Mouse (Mus musculus) CH12.LX (cell line): ENCODE data around the gene Tshr. TPM values are rescaled to one million over a fixed set of nuclear protein-coding genes. Genes with fewer than 3 reads are reported as not detected.
A peak's percentile ranks its signal among the peaks of the same experiment; 100 is the strongest.

Experiments
- DNase-seq: peaks from one replicate; pipeline ENCODE4 v3.0.0-alpha.2; 2013; ENCODE audit errors: extremely low read depth
- H3K27ac ChIP-seq: 2 replicates; pipeline ENCODE4 v1.5.1; 2012; ENCODE audit warnings: low read depth, mild to moderate bottlenecking, control low read depth, moderate library complexity; ENCODE audit not compliant: insufficient read depth
- H3K27me3 ChIP-seq: replicated peaks from 2 replicates; pipeline ENCODE3; 2012; ENCODE audit warnings: inconsistent platforms
- H3K36me3 ChIP-seq, 2 experiments: replicated peaks in 1 of 2; 2 replicates each; pipeline versions ENCODE3 to v1.6.1; 2012; ENCODE audit warnings: inconsistent platforms in 1 of 2, low read length in 1 of 2, mild to moderate bottlenecking in 1 of 2, mixed read lengths in 1 of 2, moderate library complexity in 1 of 2; ENCODE audit not compliant: control insufficient read depth in 1 of 2, insufficient read depth in 1 of 2
- H3K4me1 ChIP-seq, 2 experiments: 2 replicates each; pipeline ENCODE4 v1.6.1; 2012; ENCODE audit warnings: inconsistent platforms in 1 of 2, moderate library complexity in 1 of 2; ENCODE audit not compliant: insufficient read depth in 2 of 2, control insufficient read depth in 1 of 2
- H3K4me2 ChIP-seq: 2 replicates; pipeline ENCODE4 v1.6.1; 2012; ENCODE audit warnings: low read depth, mild to moderate bottlenecking, control low read depth; ENCODE audit not compliant: poor library complexity, insufficient read depth, severe bottlenecking
- H3K4me3 ChIP-seq, 3 experiments: fragments of 150-350 bp in 1 of 3; sonication (generic) in 1 of 3; replicated peaks in 1 of 3; 2 replicates each; pipeline versions ENCODE3 to v1.5.1; 2011 to 2012; ENCODE audit warnings: low read depth in 2 of 3, low read length in 2 of 3, mild to moderate bottlenecking in 2 of 3, moderate library complexity in 2 of 3, control low read depth in 1 of 3, improper control_type of control experiment in 1 of 3, inconsistent platforms in 1 of 3, mixed read lengths in 1 of 3; ENCODE audit not compliant: poor library complexity in 1 of 3
- H3K79me2 ChIP-seq: replicated peaks from 2 replicates; pipeline ENCODE4 v1.6.1; 2012; ENCODE audit warnings: mild to moderate bottlenecking, moderate library complexity; ENCODE audit not compliant: control insufficient read depth, poor library complexity, insufficient read depth, severe bottlenecking; ENCODE audit errors: extremely low read depth
- H3K9ac ChIP-seq: 2 replicates; pipeline ENCODE4 v1.6.1; 2012; ENCODE audit warnings: low read depth, mild to moderate bottlenecking, control low read depth, moderate library complexity; ENCODE audit not compliant: insufficient read depth
- H3K9me3 ChIP-seq: replicated peaks from 2 replicates; pipeline ENCODE3; 2012; ENCODE audit warnings: low read length, inconsistent platforms, mixed read lengths
- CHD1 ChIP-seq: IDR thresholded peaks from 2 replicates; pipeline ENCODE4 v1.6.1; 2012; ENCODE audit warnings: low read depth, low read length, improper control_type of control experiment, inconsistent platforms
- CHD2 ChIP-seq: IDR thresholded peaks from 2 replicates; pipeline ENCODE4 v1.6.1; 2011; ENCODE audit warnings: low read length, improper control_type of control experiment
- CTCF ChIP-seq, 2 experiments: IDR thresholded peaks in 1 of 2; conservative IDR thresholded peaks in 1 of 2; 2 replicates each; pipeline ENCODE4 v1.5.1; 2011 to 2012; ENCODE audit warnings: low read depth in 2 of 2, low read length in 2 of 2, improper control_type of control experiment in 1 of 2, inconsistent platforms in 1 of 2, mild to moderate bottlenecking in 1 of 2, moderate library complexity in 1 of 2
- E2F4 ChIP-seq: IDR thresholded peaks from 2 replicates; pipeline ENCODE4 v1.6.1; 2011; ENCODE audit warnings: low read depth, low read length, improper control_type of control experiment; ENCODE audit not compliant: insufficient replicate concordance
- JUN ChIP-seq: IDR thresholded peaks from 2 replicates; pipeline ENCODE4 v1.6.1; 2011; ENCODE audit warnings: low read depth, mild to moderate bottlenecking, low read length, improper control_type of control experiment, moderate library complexity; ENCODE audit not compliant: insufficient read depth
- MAX ChIP-seq: IDR thresholded peaks from 2 replicates; pipeline ENCODE4 v1.6.1; 2011; ENCODE audit warnings: low read length, improper control_type of control experiment
- MAZ ChIP-seq: IDR thresholded peaks from 2 replicates; pipeline ENCODE4 v1.6.1; 2012; ENCODE audit warnings: low read depth, mild to moderate bottlenecking, inconsistent platforms, low read length, improper control_type of control experiment, moderate library complexity
- NELFE ChIP-seq: IDR thresholded peaks from 2 replicates; pipeline ENCODE4 v1.6.1; 2011; ENCODE audit warnings: low read depth, low read length, improper control_type of control experiment
- PAX5 ChIP-seq: IDR thresholded peaks from 2 replicates; pipeline ENCODE4 v1.6.1; 2012; ENCODE audit warnings: low read length, inconsistent platforms, mixed read lengths
- POLR2A ChIP-seq: IDR thresholded peaks from 2 replicates; pipeline ENCODE4 v1.6.1; 2011; ENCODE audit warnings: low read depth, mild to moderate bottlenecking, improper control_type of control experiment, low read length
- RAD21 ChIP-seq: IDR thresholded peaks from 2 replicates; pipeline ENCODE4 v1.6.1; 2011; ENCODE audit warnings: low read depth, mild to moderate bottlenecking, low read length, improper control_type of control experiment, moderate library complexity
- SMC3 ChIP-seq: IDR thresholded peaks from 2 replicates; pipeline ENCODE4 v1.6.1; 2011; ENCODE audit warnings: low read depth, low read length, improper control_type of control experiment
- TBP ChIP-seq: conservative IDR thresholded peaks from 2 replicates; pipeline ENCODE4 v1.6.1; 2011; ENCODE audit warnings: low read depth, low read length, improper control_type of control experiment
- TCF12 ChIP-seq: IDR thresholded peaks from 2 replicates; pipeline ENCODE4 v1.6.1; 2014; ENCODE audit warnings: low read depth, mild to moderate bottlenecking, inconsistent platforms, low read length, improper control_type of control experiment
- USF2 ChIP-seq: conservative IDR thresholded peaks from 2 replicates; pipeline ENCODE4 v1.6.1; 2011; ENCODE audit warnings: low read depth, low read length, improper control_type of control experiment
- ZC3H11A ChIP-seq: IDR thresholded peaks from 2 replicates; pipeline ENCODE4 v1.6.1; 2012; ENCODE audit warnings: low read depth, mild to moderate bottlenecking, inconsistent platforms, low read length, improper control_type of control experiment
- ZKSCAN1 ChIP-seq: IDR thresholded peaks from 2 replicates; pipeline ENCODE4 v1.6.1; 2012; ENCODE audit warnings: low read depth, inconsistent platforms, low read length, improper control_type of control experiment, borderline replicate concordance
- ZMIZ1 ChIP-seq: IDR thresholded peaks from 2 replicates; pipeline ENCODE4 v1.6.1; 2012; ENCODE audit warnings: low read depth, mild to moderate bottlenecking, inconsistent platforms, low read length, improper control_type of control experiment
- ZNF384 ChIP-seq: IDR thresholded peaks from 2 replicates; pipeline ENCODE4 v1.6.1; 2012; ENCODE audit warnings: low read depth, low read length, improper control_type of control experiment, inconsistent platforms
- dilution Hi-C: fragments of 300-500 bp; cut with MboI; formaldehyde crosslinking; loops from 2 replicates; pipeline ENCODE4 v1.14.3; 2020; ENCODE audit warnings: low sequenced_read_pairs; ENCODE audit not compliant: extremely low pct_unique_long_range_greater_than_20kb, extremely low pct_ligation_motif_present
- in situ Hi-C: fragments of 300-500 bp; cut with MboI; formaldehyde crosslinking; loops from 3 replicates; pipeline ENCODE4 v1.14.3; 2019; ENCODE audit warnings: low sequenced_read_pairs, low pct_ligation_motif_present, low pct_unique_long_range_greater_than_20kb, mixed read lengths
- polyA plus RNA-seq: library from polyadenylated mRNA; unstranded; fragments of >175 nt; gene quantifications from 2 replicates; pipeline ENCODE4 v1.2.1, GENCODE M21; 2012; ENCODE audit warnings: low read depth; ENCODE audit not compliant: insufficient read length
- total RNA-seq, 2 experiments: library from RNA; depleted of rRNA; stranded (reverse); fragments of 300-350 nt in 1 of 2; fragments of >200 nt in 1 of 2; gene quantifications; 2 replicates each; pipeline ENCODE4 v1.2.3; 2012 to 2014

The Tshr gene
- total and polyA plus RNA-seq, 3 experiments, result not detected

GRCm38 (mm10) chr12:91416828-91417227 is 32.5 kb downstream of the Tshr start:
- Histone ChIP-seq H3K4me1 (peaks cover 3 to 21% of the 10 kb centered on the region in 2 experiments; a peak in 3 of 4 replicates), H3K9me3 (no peaks in the 10 kb centered on the region), H3K36me3 (no peaks in the 10 kb centered on the region), H3K27ac (no peak overlapping the region), H3K4me2 (no peak overlapping the region), H3K27me3 (no peaks in the 10 kb centered on the region), H3K4me3 (no peak overlapping the region), H3K9ac (no peak overlapping the region), H3K79me2 (no peaks in the 10 kb centered on the region)
- no peak for DNase-seq
- in situ Hi-C loops (loop anchor here (25.0 kb wide), 3 partner anchors 120 to 370 kb away; partner anchors contain the start of gene Ston2), dilution Hi-C loops (no loop called here)
- TF ChIP-seq MAX, result no peak
- TF ChIP-seq POLR2A, result no peak
- no peak for TF ChIP-seq NELFE
- TF ChIP-seq E2F4, result no peak
- no peak for TF ChIP-seq ZNF384
- no peak for TF ChIP-seq JUN
- no peak for TF ChIP-seq USF2
- TF ChIP-seq CHD1, result no peak
- TF ChIP-seq MAZ, result no peak
- no peak for TF ChIP-seq RAD21

DNA sequence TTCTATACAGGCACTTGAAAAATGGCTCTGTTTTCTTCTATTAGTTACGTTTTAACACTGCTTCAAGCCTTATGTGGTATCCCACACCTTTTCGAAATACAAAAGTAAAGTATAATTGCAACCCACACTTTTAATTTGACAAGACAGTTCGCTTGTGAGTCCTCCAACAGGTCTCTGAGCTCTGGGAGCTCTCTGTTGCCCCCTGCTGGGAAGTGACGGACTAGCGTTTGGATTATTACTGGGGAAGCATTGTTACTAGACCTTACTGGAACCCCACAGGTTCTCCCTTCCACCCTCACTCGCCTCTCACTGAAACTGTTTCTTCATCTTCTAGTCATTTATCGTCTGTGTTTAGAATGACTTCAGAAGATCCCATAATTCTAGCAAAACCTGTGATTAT is 34.4 kb downstream of the Tshr start:
- Histone ChIP-seq H3K36me3 (no peaks in the 10 kb centered on the region), H3K4me1 (peaks cover 5 to 14% of the 10 kb centered on the region in 2 experiments; a peak in 3 of 4 replicates), H3K4me2 (no peak overlapping the region), H3K27ac (no peak overlapping the region), H3K27me3 (no peaks in the 10 kb centered on the region), H3K79me2 (no peaks in the 10 kb centered on the region), H3K9me3 (no peaks in the 10 kb centered on the region), H3K4me3 (no peak overlapping the region), H3K9ac (no peak overlapping the region)
- in situ Hi-C loops (loop anchor here (25.0 kb wide), 3 partner anchors 119 to 369 kb away; partner anchors contain the start of gene Ston2), dilution Hi-C loops (no loop called here)
- TF ChIP-seq PAX5 (no peak), CTCF (conservative IDR thresholded peaks at IDR 0.05 in 1 of 2, IDR thresholded peaks at IDR 0.05 in 1 of 2; ENCODE audit: low read depth in 2 of 2, low read length in 2 of 2) (peak; percentile 73 to 77), POLR2A (no peak), ZC3H11A (no peak), RAD21 (peak; percentile 38), ZKSCAN1 (no peak), TBP (no peak), TCF12 (no peak), SMC3 (peak; percentile 70), CHD2 (no peak), ZMIZ1 (no peak)
- peak; percentile 73 for DNase-seq
